Mouse (Mus musculus): Measurements from ENCODE around the gene Styx.

- TF ChIP-seq CTCF (IDR thresholded peaks at IDR 0.05; ENCODE audit: low read depth), result no peak
- TF ChIP-seq EP300 (optimal IDR thresholded peaks at IDR 0.05), result no peak
Measured at GRCm38 (mm10) chr14:45452148-45452547, 101.3 kb downstream of the Styx start.
